Mouse (Mus musculus) forebrain, embryonic 16.5 days (tissue): ENCODE measurements around the gene Tnfrsf18. TPM values are rescaled to one million over a fixed set of nuclear protein-coding genes. Genes with fewer than 3 reads are reported as not detected.

Experiments
- ATAC-seq: fragments of 200-750 bp; cut with Nextera tagmentation; 2 replicates; pipeline ENCODE4 v1.8.0; 2017; ENCODE audit warnings: mild to moderate bottlenecking, moderate library complexity
- H3K27ac ChIP-seq: fragments of 300-500 bp; sonication (generic); 2 replicates; pipeline ENCODE4 v1.5.1; 2014; ENCODE audit warnings: low read length, control low read depth
- H3K27me3 ChIP-seq: fragments of 300-500 bp; sonication (generic); replicated peaks from 2 replicates; pipeline ENCODE4 v1.6.1; 2014; ENCODE audit warnings: low read length; ENCODE audit not compliant: control insufficient read depth, insufficient read depth
- H3K36me3 ChIP-seq: fragments of 300-500 bp; sonication (generic); 2 replicates; pipeline ENCODE4 v1.6.1; 2014; ENCODE audit not compliant: control insufficient read depth, insufficient read depth
- H3K4me1 ChIP-seq: fragments of 300-500 bp; sonication (generic); replicated peaks from 2 replicates; pipeline ENCODE4 v1.6.1; 2014; ENCODE audit warnings: low read length; ENCODE audit not compliant: control insufficient read depth, insufficient read depth
- H3K4me2 ChIP-seq: fragments of 300-500 bp; sonication (generic); 2 replicates; pipeline ENCODE4 v1.6.1; 2014; ENCODE audit warnings: mild to moderate bottlenecking, low read length, control low read depth
- H3K4me3 ChIP-seq: fragments of 300-500 bp; sonication (generic); replicated peaks from 2 replicates; pipeline ENCODE4 v1.5.1; 2014; ENCODE audit warnings: mild to moderate bottlenecking, low read length, control low read depth
- H3K9ac ChIP-seq: fragments of 300-500 bp; sonication (generic); replicated peaks from 2 replicates; pipeline ENCODE4 v1.6.1; 2014; ENCODE audit warnings: low read depth, low read length, control low read depth
- H3K9me3 ChIP-seq: fragments of 300-500 bp; sonication (generic); 2 replicates; pipeline ENCODE4 v1.6.1; 2016; ENCODE audit warnings: low read length; ENCODE audit not compliant: control insufficient read depth
- WGBS: fragments of 180-500 bp; shearing (Covaris S2); extraction: QIAGEN DNeasy Blood & Tissue Kit; methylation state at CpG from one replicate; pipeline ENCODE4 v1.1.7; 2014; 5-methylcytosine and 5-hydroxymethylcytosine counted together
- microRNA counts: library from miRNA; unstranded; fragments of <30 nt; microRNA quantifications from one replicate; lab custom pipeline; 2016
- microRNA-seq: library from miRNA; unstranded; fragments of <30 nt; microRNA quantifications from one replicate; pipeline ENCODE4, GENCODE M21; 2017
- polyA plus RNA-seq: library from polyadenylated mRNA; unstranded; fragments of >200 nt; fragmentation: Nextera tagmentation; extraction: Ambion mirVana; gene quantifications from 2 replicates; pipeline ENCODE4 v1.2.1, GENCODE M21; 2015

The Tnfrsf18 gene
- polyA plus RNA-seq, 1 experiment from 2014 or later = 1.5 TPM

DNA sequence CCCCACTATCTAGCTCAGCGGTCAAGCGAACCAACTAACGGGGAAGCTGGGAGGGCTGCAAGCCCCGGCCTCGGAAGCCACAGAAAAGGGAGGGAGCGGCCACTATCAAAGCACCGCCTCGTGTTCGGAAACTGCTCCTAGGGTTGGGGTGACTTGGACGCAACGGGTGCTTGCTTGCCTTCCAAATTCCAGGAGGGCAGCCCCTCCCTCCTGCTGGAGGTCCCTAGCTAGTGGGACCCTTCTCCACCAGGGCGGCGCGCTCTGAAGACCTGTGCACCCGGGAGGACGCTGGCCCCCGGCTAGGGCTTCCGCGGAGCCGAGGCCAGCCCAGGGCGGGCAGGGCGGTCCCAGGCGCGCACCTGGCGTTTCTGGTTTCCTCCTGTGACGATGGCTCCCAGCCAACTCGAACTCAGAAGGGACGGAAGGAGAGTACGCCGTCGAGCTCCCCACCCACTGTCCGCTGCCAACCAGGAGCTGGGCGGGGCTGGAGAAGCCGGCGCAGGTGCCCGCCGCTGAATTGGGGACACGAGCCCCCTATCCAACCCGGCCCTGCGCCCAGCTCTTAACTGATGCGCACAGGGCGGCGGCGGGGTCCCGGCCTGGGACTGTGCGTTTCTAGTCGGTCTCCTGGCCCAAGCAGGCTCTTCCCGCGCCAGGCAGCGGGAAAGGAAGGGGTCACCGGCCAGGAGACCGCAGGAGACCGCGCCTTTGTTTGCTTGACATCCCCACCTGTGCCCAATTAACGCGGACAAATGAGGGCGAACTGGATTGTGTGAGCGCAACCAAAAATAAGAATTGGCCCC, 51.7 kb downstream of the Tnfrsf18 start:
- Histone ChIP-seq H3K27me3 (peaks cover 14% of the 10 kb centered on the region), H3K4me3 (peak overlapping the region; percentile 43), H3K4me1 (peaks cover 10% of the 10 kb centered on the region), H3K36me3 (no peaks in the 10 kb centered on the region), H3K9ac (peak overlapping the region; percentile 44), H3K27ac (no peak overlapping the region), H3K4me2 (peak overlapping the region; percentile 68), H3K9me3 (no peaks in the 10 kb centered on the region)
- no peak for ATAC-seq
- WGBS = under 1% methylated on average over 58 of the region's 58 CpGs

MicroRNAs encoded within 50 kb of the gene (microRNA counts, 519-probe panel; counts per million panel counts)
- microRNA mmu-miR-200a (lab: Ali Mortazavi, UCI) = 2,206 counts per million, percentile 45 among the panel's probes with 10 or more counts
- 2,589 counts per million, percentile 64 among the panel's probes with 10 or more counts for microRNA mmu-miR-200b (lab: Ali Mortazavi, UCI)
- 2,674 counts per million, percentile 68 among the panel's probes with 10 or more counts for microRNA mmu-miR-429 (lab: Ali Mortazavi, UCI)

Small RNA genes lying within 50 kb of the gene (microRNA-seq; reads per million reads assigned to microRNA genes)
- gene Mir200a = 74.8 reads per million, percentile 50 among the genes with 10 or more reads in this experiment
- gene Mir200b = 295 reads per million, percentile 68 among the genes with 10 or more reads in this experiment
- 1,230 reads per million, percentile 81 among the genes with 10 or more reads in this experiment for gene Mir429

Other genes starting within 250 kb of the Tnfrsf18 start
- 0.47 and 0.53 TPM in 2 replicates for gene Tmem88b, start 240.3 kb upstream of the Tnfrsf18 start, polyA plus RNA-seq
- gene Ankrd65, start 235.7 kb upstream of the Tnfrsf18 start, polyA plus RNA-seq = not detected in 2 replicates
- 214 and 231 TPM in 2 replicates for gene Mrpl20, start 223.3 kb upstream of the Tnfrsf18 start, polyA plus RNA-seq
- gene Ccnl2, start 213.7 kb upstream of the Tnfrsf18 start, polyA plus RNA-seq = 176 and 188 TPM in 2 replicates
- 111 and 121 TPM in 2 replicates for gene Aurkaip1, start 194.9 kb upstream of the Tnfrsf18 start, polyA plus RNA-seq
- 16.9 and 19.8 TPM in 2 replicates for gene Mxra8, start 186.5 kb upstream of the Tnfrsf18 start, polyA plus RNA-seq
- gene Dvl1, start 178.8 kb upstream of the Tnfrsf18 start, polyA plus RNA-seq = 7.0 and 10.0 TPM in 2 replicates
- 0.72 and 0.84 TPM in 2 replicates for gene Tas1r3, start 162.8 kb upstream of the Tnfrsf18 start, polyA plus RNA-seq
- 22.5 and 23.8 TPM in 2 replicates for gene Cptp, start 156.7 kb upstream of the Tnfrsf18 start, polyA plus RNA-seq
- 89.8 and 100 TPM in 2 replicates for gene Ints11, start 156.6 kb upstream of the Tnfrsf18 start, polyA plus RNA-seq
- gene Pusl1, start 134.4 kb upstream of the Tnfrsf18 start, polyA plus RNA-seq = 68.0 and 70.3 TPM in 2 replicates
- 94.8 and 101 TPM in 2 replicates for gene Acap3, start 134.3 kb upstream of the Tnfrsf18 start, polyA plus RNA-seq
- 115 and 121 TPM in 2 replicates for gene Ube2j2, start 82.3 kb upstream of the Tnfrsf18 start, polyA plus RNA-seq
- gene C1qtnf12, start 63.8 kb upstream of the Tnfrsf18 start, polyA plus RNA-seq = 6.3 and 9.2 TPM in 2 replicates
- gene B3galt6, start 33.5 kb upstream of the Tnfrsf18 start, polyA plus RNA-seq = 26.8 and 30.4 TPM in 2 replicates
- gene Sdf4, start 33.3 kb upstream of the Tnfrsf18 start, polyA plus RNA-seq = 118 and 125 TPM in 2 replicates
- gene Tnfrsf4, start 12.3 kb upstream of the Tnfrsf18 start, polyA plus RNA-seq = 1.0 and 1.4 TPM in 2 replicates
- not detected in 2 replicates for gene Ttll10, start 33.2 kb downstream of the Tnfrsf18 start, polyA plus RNA-seq
- 43.2 and 45.8 TPM in 2 replicates for gene 9430015G10Rik, start 83.8 kb downstream of the Tnfrsf18 start, polyA plus RNA-seq
- 0.42 and 0.73 TPM in 2 replicates for gene Rnf223, start 104.3 kb downstream of the Tnfrsf18 start, polyA plus RNA-seq
- gene Agrn, start 171.3 kb downstream of the Tnfrsf18 start, polyA plus RNA-seq = 113 and 125 TPM in 2 replicates
- 1.5 TPM in 2 replicates for gene Isg15, start 174.7 kb downstream of the Tnfrsf18 start, polyA plus RNA-seq
- 3.3 and 4.0 TPM in 2 replicates for gene AW011738, start 177.1 kb downstream of the Tnfrsf18 start, polyA plus RNA-seq
- 1.7 and 1.8 TPM in 2 replicates for gene Perm1, start 189.7 kb downstream of the Tnfrsf18 start, polyA plus RNA-seq
- gene Plekhn1, start 208.7 kb downstream of the Tnfrsf18 start, polyA plus RNA-seq = 27.6 and 31.9 TPM in 2 replicates
- gene Noc2l, start 209.8 kb downstream of the Tnfrsf18 start, polyA plus RNA-seq = 55.3 and 61.4 TPM in 2 replicates
- 0.83 and 2.2 TPM in 2 replicates for gene Samd11, start 229.5 kb downstream of the Tnfrsf18 start, polyA plus RNA-seq